Comparison of ENCODE assay signal across 9 mouse cellular contexts in the genomic region with DNA sequence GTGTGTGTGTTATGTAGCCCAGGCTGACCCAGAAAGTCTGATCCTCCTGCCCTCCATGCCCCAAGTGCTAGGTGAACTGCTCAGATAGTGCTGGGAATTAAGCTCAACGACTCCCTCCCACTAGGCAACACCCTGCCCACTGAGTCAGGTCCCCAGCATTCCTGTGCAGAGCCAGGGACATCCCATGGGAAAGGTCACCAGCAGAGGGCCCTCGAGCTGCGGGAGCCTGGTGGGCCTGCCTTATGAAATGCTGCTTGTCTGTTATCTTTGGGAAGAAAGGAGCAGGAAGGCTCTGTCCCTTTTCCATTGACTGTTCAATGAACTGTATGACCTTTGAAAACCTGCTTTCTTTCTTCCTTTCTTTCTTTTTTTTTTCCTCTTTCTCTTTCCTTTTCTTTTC.
DNase-seq lines count a peak whose midpoint lies in the region; ATAC-seq and TF ChIP-seq lines count a peak whose summit lies in the region.
"Had no signal": no experiment of that assay in that cellular context is flagged by ENCODE, and none has a peak within 500 bp of the region (broad histone marks: within the 10 kb centered on the region; RNA-seq: fewer than 3 reads in every experiment).

No protein-coding gene starts in this region.

- 7% methylated on average over 3 of the region's 3 CpGs for WGBS in hindbrain, postnatal 0 days
- WGBS in hindbrain, embryonic 13.5 days: 8% methylated on average over 3 of the region's 3 CpGs
- WGBS in heart, embryonic 14.5 days: 9% methylated on average over 3 of the region's 3 CpGs
- WGBS in forebrain, embryonic 15.5 days: 9% methylated on average over 3 of the region's 3 CpGs

- no peak overlapping the region for H3K4me2 ChIP-seq in hindbrain, postnatal 0 days (ENCODE audit: low read depth, low read length)
- no peak overlapping the region for H3K4me2 ChIP-seq in hindbrain, embryonic 13.5 days
- no peak overlapping the region for H3K4me2 ChIP-seq in heart, embryonic 14.5 days (ENCODE audit: low read length)
- no peak overlapping the region for H3K4me2 ChIP-seq in forebrain, embryonic 15.5 days (replicated peaks)
- H3K4me2 ChIP-seq: midbrain, embryonic 12.5 days had no signal

- no peak overlapping the region for H3ac ChIP-seq in C2C12 (ENCODE audit: control insufficient read depth, insufficient read length, low read depth)

- TF ChIP-seq CTCF in hindbrain, postnatal 0 days (IDR thresholded peaks at IDR 0.05; ENCODE audit: low read depth): peak; percentile 62
- TF ChIP-seq CTCF in C2C12 (IDR thresholded peaks at IDR 0.05; ENCODE audit: control insufficient read depth, insufficient read depth, insufficient read length): peak; percentile 64

- no peak overlapping the region for H3K4me3 ChIP-seq in hindbrain, postnatal 0 days (ENCODE audit: low read length)
- H3K4me3 ChIP-seq in hindbrain, embryonic 13.5 days: no peak overlapping the region
- no peak overlapping the region for H3K4me3 ChIP-seq in C2C12 (ENCODE audit: insufficient read depth, poor library complexity, severe bottlenecking)
- H3K4me3 ChIP-seq in heart, embryonic 14.5 days (ENCODE audit: control insufficient read depth in 1 of 2, insufficient read depth in 1 of 2, low read depth in 1 of 2, low read length in 2 of 2): no peak overlapping the region
- no peak overlapping the region for H3K4me3 ChIP-seq in forebrain, embryonic 15.5 days
- H3K4me3 ChIP-seq: midbrain, embryonic 12.5 days had no signal

- ATAC-seq in hindbrain, postnatal 0 days: no peak
- no peak for ATAC-seq in hindbrain, embryonic 13.5 days (ENCODE audit: low FRiP score)
- ATAC-seq in heart, embryonic 14.5 days (ENCODE audit: insufficient number of reproducible peaks, insufficient read depth, low FRiP score, low read depth): 0 out of 2 replicates have a peak, but pooled peaks have one; percentile 25
- ATAC-seq in forebrain, embryonic 15.5 days (replicated peaks): no peak

- no peaks in the 10 kb centered on the region for H3K79me2 ChIP-seq in C2C12 (ENCODE audit: control insufficient read depth, insufficient read depth)

- H3K4me1 ChIP-seq in hindbrain, postnatal 0 days (ENCODE audit: insufficient read depth, low read length): 0 out of 2 replicates have a peak, but pooled peaks cover 1% of the 10 kb centered on the region
- peaks cover 3% of the 10 kb centered on the region for H3K4me1 ChIP-seq in hindbrain, embryonic 13.5 days (replicated peaks)
- H3K4me1 ChIP-seq in heart, embryonic 14.5 days (ENCODE audit: control insufficient read depth in 2 of 2, insufficient read depth in 2 of 2, low read length in 2 of 2): peaks cover 0 to 4% of the 10 kb centered on the region in 2 experiments; a peak in 2 of 4 replicates
- peaks cover 3% of the 10 kb centered on the region for H3K4me1 ChIP-seq in forebrain, embryonic 15.5 days

- no peaks in the 10 kb centered on the region for H3K79me3 ChIP-seq in C2C12 (ENCODE audit: low read depth)

- no peak overlapping the region for H3K27ac ChIP-seq in hindbrain, postnatal 0 days
- no peak overlapping the region for H3K27ac ChIP-seq in hindbrain, embryonic 13.5 days
- H3K27ac ChIP-seq in heart, embryonic 14.5 days (replicated peaks in 1 of 2; ENCODE audit: control insufficient read depth in 1 of 2, insufficient read depth in 1 of 2, low read depth in 2 of 2, low read length in 2 of 2): peak overlapping the region in 1 of 2 experiments; percentile 29; a peak in 1 of 4 replicates
- no peak overlapping the region for H3K27ac ChIP-seq in forebrain, embryonic 15.5 days (replicated peaks)
- H3K27ac ChIP-seq: midbrain, embryonic 12.5 days had no signal

- DNase-seq in hindbrain, postnatal 0 days (ENCODE audit: low spot score): peak; percentile 23
- DNase-seq in adrenal gland, adult 8-10 months: peak; percentile 66
- DNase-seq in lung, postnatal 36 days: peak; percentile 73
- no peak for DNase-seq in thymus, adult 18-20 months

- H3K27me3 ChIP-seq in hindbrain, postnatal 0 days (ENCODE audit: insufficient read depth, low read length): no peaks in the 10 kb centered on the region
- no peaks in the 10 kb centered on the region for H3K27me3 ChIP-seq in hindbrain, embryonic 13.5 days
- H3K27me3 ChIP-seq in C2C12 (ENCODE audit: control insufficient read depth, insufficient read depth, insufficient read length): no peaks in the 10 kb centered on the region
- no peaks in the 10 kb centered on the region for H3K27me3 ChIP-seq in heart, embryonic 14.5 days (ENCODE audit: control insufficient read depth, insufficient read depth, low read length)
- no peaks in the 10 kb centered on the region for H3K27me3 ChIP-seq in forebrain, embryonic 15.5 days
- H3K27me3 ChIP-seq: midbrain, embryonic 12.5 days had no signal

- H3K36me3 ChIP-seq in hindbrain, postnatal 0 days (ENCODE audit: insufficient read depth, low read length): no peaks in the 10 kb centered on the region
- no peaks in the 10 kb centered on the region for H3K36me3 ChIP-seq in hindbrain, embryonic 13.5 days
- H3K36me3 ChIP-seq in C2C12 (ENCODE audit: control insufficient read depth, insufficient read depth): peaks cover 8% of the 10 kb centered on the region
- peaks cover 8% of the 10 kb centered on the region; the same call in 1 of the 2 replicates for H3K36me3 ChIP-seq in heart, embryonic 14.5 days (ENCODE audit: control insufficient read depth, insufficient read depth, low read length)
- H3K36me3 ChIP-seq in forebrain, embryonic 15.5 days: no peaks in the 10 kb centered on the region
- H3K36me3 ChIP-seq: midbrain, embryonic 12.5 days had no signal

- no peak overlapping the region for H3K9ac ChIP-seq in hindbrain, postnatal 0 days (replicated peaks; ENCODE audit: low read length)
- H3K9ac ChIP-seq in hindbrain, embryonic 13.5 days: no peak overlapping the region
- H3K9ac ChIP-seq in heart, embryonic 14.5 days (ENCODE audit: low read length): no peak overlapping the region
- H3K9ac ChIP-seq in forebrain, embryonic 15.5 days (replicated peaks): no peak overlapping the region
- H3K9ac ChIP-seq: midbrain, embryonic 12.5 days had no signal

- H3K9me3 ChIP-seq in hindbrain, postnatal 0 days (ENCODE audit: low read length): no peaks in the 10 kb centered on the region
- no peaks in the 10 kb centered on the region for H3K9me3 ChIP-seq in hindbrain, embryonic 13.5 days
- no peaks in the 10 kb centered on the region for H3K9me3 ChIP-seq in heart, embryonic 14.5 days (ENCODE audit: control insufficient read depth, low read length)
- H3K9me3 ChIP-seq in forebrain, embryonic 15.5 days: no peaks in the 10 kb centered on the region
- H3K9me3 ChIP-seq: midbrain, embryonic 12.5 days had no signal

TF ChIP-seq in C2C12, 6 proteins besides CTCF, POLR2A, EP300 and RAD21:
- no peak for TF ChIP-seq CEBPB (IDR thresholded peaks at IDR 0.05; ENCODE audit: low read depth)
- TF ChIP-seq MYOG (IDR thresholded peaks at IDR 0.05; ENCODE audit: control insufficient read depth, extremely low read depth, insufficient read length): no peak
- no peak for TF ChIP-seq MAX (IDR thresholded peaks at IDR 0.05)
- no peak for TF ChIP-seq MYOD1 (IDR thresholded peaks at IDR 0.05; ENCODE audit: control insufficient read depth, insufficient read length, low read depth)
- TF ChIP-seq USF1 (IDR thresholded peaks at IDR 0.05; ENCODE audit: low read depth): no peak
- no peak for TF ChIP-seq FOSL1 (IDR thresholded peaks at IDR 0.05; ENCODE audit: insufficient read depth, low read length, poor library complexity, severe bottlenecking)

Comparison
In these comparisons a context has a peak if more than half of its experiments do, and no peak if none do; other contexts are left out.
1. DNase-seq: peak in hindbrain, postnatal 0 days (single experiment), adrenal gland, adult 8-10 months (single experiment) and lung, postnatal 36 days (single experiment); none in thymus, adult 18-20 months (0 of 2).